Mouse (Mus musculus): ENCODE measurements around the gene Snx32.
"Not testable (repeated sequence)": the region's sequence is repeated elsewhere in the genome, so short reads cannot be mapped to it uniquely, and the experiment has no call there.

The Snx32 gene

DNA sequence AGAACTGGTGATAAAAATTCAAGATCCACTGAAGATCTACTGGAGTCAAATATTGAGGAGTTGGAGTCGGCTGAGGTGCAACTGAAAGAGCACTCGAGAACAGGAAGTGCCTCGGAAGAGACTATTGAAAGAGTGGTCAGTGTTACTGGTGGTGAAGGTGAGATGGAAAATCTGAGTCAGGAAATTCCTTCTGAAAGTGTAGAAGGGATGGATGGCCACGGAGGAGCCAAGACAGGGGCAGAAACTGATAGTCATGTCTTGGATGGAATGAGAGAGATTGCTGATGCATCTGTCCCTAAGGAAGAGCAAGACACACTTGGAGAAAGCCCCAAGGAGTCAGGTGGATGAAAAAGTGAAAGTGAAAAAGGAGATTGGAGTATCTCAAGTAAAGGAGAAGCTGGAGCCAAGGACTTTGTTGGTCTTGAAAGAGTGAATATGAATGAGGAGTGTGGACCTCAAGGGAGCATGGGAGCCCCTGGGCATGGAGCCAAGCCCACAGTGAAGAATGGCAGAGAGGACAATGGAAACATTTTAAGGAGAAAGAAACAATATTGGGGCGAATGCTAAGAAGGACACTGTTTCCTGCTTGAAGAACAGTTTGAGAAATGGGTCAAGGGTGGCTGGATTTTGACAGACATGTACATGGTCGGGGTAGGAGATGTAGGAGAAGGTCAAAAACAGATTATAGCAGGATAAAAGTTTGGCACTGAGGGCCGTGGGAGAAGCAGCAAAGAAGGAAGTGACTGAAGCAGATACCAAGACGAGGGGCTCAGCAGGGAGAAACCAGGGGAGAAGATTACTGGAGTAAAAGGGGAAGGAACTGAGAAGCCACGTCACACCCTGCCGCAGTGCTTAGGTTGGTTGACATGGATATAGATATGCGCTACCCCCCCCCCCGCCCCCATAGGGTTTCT, 2.0 kb upstream of the Snx32 start:
- DNase-seq (ENCODE audit: low spot score in 2 of 2), result peak; percentile 21 to 32

GRCm38 (mm10) chr19:5511074-5511632, 815 bp upstream of the Snx32 start:
- no peak for DNase-seq (ENCODE audit: low spot score in 2 of 2)

DNA sequence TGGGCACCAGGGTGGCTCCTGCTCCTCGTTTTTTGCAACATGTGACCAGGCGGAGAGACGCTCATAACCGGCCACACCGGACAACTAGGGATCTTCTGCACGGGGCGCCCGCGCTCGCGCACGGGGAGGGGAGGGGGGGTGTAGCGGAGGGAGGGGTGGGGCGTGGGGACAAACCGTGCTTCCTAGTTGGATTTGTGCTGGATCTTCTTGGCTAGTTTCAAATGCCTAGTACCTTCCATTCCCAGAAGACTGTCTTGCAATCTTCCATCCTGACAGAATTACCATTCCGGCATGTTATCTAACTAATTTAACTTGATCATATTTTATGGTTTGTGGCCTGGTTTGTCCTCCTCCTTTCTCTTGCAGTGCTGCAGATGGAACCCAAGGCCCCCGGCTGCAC, 6.7 kb downstream of the Snx32 start, which contains the start of gene 1700020D05Rik:
1700020D05Rik (minus strand) TSS at position 101 of the 400 bp plus-strand sequence.
- DNase-seq (ENCODE audit: low spot score in 2 of 2), result no peak

DNA sequence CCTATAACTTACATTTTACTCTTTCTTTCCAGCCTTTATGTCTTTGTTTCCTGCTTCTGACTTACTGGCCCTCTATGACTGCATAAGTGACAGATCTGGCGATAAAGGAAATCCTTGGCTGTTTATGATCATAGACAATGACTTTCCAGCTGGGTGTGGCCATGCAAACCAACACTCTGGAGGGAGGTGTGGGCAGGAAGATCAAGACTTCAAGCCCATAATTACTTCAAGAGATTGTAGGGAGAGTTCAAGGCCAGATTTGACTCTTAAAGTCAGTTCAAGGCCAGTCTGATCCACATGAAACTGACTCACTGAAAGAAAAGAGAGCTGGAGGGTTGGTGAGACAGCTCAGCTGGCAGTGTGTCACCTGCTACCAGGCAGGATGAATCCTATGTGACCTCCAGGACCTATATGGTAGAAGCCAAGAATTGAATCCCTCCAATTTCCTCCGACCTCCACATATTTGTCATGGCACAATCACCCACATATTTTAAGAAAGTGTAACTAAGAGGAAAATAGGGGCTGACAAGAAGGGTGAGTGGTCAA, 9.9 kb downstream of the Snx32 start:
- DNase-seq (ENCODE audit: low spot score in 2 of 2), result no peak

- DNase-seq (ENCODE audit: low spot score in 2 of 2), result no peak
These were observed 14.3 kb downstream of the Snx32 start for GRCm38 (mm10) chr19:5496052-5496370.

DNA sequence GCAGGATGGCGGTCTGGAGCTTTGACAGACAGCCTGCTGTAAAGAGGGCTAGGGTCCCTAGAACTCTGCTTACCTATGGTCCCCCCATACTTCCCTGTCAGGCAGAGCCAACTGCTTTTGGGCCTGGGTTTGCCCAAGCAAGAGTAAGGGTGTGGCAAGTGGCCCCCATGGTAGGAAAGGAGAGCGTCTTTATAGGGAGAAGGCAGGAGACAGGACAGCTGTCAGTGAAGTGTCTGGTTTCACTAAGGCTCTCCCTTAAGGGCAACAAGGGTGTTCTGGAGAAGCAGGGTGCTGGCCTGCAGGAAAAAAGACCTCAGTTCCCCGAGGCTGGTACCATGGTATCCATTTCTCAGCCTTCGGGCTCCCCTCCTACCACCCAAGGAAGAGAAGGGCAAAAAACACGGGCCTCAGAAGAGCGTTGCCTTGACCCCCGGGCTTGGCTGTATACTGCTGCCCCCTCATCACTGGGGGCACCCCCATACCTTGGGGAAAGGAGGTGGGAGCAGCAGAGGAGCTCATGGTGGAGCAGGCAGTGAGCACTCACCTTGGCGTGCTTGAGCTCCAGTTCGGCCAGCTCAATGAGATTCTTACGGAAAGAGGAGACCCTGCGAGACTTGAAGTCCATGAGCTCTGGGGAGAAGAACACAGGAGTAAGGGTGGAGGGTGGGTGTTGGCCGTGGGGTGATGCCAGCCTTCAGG, 14.8 kb downstream of the Snx32 start:
- no peak for DNase-seq (ENCODE audit: low spot score in 2 of 2)

DNA sequence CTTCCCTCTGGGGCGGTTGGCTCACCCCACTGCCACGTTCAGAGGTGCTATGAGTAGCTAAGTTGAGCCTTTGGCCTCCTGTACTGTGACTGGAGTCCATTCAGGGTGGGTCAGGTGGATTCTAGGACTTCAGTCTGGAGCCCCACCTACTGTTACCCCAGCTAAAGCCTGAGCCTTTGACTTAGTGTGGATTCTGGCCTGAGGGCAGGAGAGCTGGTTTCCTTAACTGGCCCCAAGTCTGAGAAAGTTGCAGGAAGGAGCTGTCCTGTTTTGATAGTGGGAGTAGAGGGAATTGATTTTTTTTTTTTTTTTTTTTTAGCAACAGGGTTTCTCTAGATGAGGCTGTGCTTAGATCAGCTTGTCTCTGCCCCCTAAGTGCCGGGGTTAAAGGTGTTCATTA, 16.0 kb downstream of the Snx32 start:
- DNase-seq (ENCODE audit: low spot score in 2 of 2), result no peak

- peak in 1 of 2 experiments; percentile 26 for DNase-seq (ENCODE audit: low spot score in 2 of 2)
These were observed 17.0 kb downstream of the Snx32 start for GRCm38 (mm10) chr19:5493301-5493721.

DNA sequence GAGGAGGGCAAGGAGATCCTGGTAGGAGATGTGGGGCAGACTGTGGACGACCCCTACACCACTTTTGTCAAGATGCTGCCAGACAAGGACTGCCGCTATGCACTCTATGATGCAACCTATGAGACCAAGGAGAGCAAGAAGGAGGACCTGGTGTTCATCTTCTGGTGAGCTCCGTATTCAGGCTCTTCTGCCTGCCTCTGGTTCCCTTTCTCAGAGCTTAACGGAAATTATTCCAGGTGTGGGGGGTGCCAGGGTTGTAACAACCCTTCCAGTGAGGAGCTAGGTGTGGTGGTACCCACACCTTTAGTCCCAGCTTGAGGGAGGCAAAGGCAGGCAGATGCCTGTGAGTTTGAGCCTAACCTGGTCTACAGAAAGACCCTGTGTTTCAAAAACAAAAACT, 17.7 kb downstream of the Snx32 start:
- no peak for DNase-seq (ENCODE audit: low spot score in 2 of 2)

GRCm38 (mm10) chr19:5490898-5491708, 19.2 kb downstream of the Snx32 start:
- peak; percentile 91 for DNase-seq (ENCODE audit: low spot score in 2 of 2)

DNA sequence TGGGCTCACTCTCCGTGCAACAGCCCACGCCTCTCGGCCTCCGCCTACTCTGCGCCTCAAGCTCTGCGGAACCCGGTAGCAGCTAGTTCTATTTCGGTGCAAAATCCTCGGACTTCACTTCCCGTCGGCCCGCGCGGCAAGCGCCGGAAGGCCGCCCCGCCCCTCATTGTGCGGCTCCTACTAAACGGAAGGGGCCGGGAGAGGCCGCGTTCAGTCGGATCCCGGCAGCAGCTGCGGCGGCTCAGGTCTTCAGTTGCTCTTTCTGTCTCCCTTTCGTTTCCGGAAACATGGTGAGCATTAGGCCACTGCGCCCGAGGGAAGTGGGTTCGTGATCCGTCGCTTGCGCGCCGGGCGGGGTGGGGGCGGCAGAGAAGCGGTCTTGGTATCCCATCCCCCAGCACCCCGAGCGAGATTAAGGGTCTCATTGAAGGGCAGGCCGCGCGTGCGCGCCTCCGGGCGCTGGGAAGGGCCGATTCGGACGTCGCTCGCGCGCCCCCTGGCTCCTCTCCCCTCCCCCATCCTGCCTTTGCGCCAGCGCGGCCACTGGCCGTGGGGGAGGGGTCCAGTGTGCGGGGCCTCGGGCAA, 19.9 kb downstream of the Snx32 start, which contains the start of gene Cfl1:
Cfl1 (plus strand) TSS at position 143 of the 585 bp plus-strand sequence.
- DNase-seq (ENCODE audit: low spot score in 2 of 2), result peak; percentile 88 to 93

DNA sequence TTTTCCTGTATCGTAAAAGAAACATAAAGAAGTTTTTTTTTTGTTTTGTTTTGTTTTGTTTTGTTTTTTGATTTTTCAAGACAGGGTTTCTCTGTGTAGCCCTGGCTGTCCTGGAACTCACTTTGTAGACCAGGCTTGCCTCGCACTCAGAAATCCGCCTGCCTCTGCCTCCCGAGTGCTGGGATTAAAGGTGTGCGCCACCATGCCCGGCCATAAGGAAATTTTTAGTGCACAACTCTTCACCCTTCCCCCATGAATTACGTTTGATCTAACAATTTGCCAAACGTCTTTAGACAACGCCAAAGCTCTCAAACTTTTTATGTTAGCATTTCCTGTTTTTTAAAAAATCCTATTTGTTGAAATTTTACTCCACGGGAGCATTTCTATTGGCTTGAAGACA, 20.6 kb downstream of the Snx32 start:
- not testable (repeated sequence) for DNase-seq (ENCODE audit: low spot score in 2 of 2)

DNA sequence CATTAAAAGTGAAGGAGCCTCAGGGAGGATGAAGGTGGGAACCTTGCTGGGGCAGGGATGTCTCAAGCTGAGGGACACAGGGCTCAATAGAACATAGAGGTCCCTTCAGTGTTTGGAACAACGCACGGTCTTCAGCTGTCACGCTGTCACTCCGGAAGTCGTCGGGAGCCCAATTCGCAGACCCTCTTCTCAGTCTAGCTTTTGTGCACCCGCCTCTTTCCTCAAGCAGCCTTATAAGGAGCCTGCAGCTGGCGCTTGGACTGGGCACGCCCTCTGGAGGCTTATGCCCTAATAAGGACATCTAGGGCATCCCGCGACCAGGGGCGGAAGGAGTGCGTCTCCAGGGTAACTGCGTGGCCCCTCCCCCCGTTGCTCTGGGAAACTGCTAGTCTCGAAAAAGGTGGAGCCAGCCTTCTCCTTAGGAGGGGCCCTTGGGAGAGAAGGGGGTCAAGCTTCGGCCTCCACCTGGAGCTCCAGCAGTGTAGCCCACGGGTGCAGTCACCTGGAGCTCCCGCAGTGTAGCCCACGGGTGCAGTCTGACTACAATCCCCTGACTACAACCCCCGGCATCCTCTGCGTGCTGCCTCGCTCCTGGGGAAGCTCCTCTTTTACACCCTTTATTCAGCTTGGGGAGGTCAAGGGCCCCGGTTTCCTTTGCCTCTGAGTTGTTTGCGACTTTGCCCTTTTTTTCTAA, 21.3 kb downstream of the Snx32 start:
- DNase-seq (ENCODE audit: low spot score in 2 of 2), result peak; percentile 92 to 94

GRCm38 (mm10) chr19:5487768-5488550, 22.4 kb downstream of the Snx32 start, which contains the start of gene Mus81:
TSS of gene Mus81 (minus strand) at chr19:5488402.
- peak; percentile 97 for DNase-seq (ENCODE audit: low spot score in 2 of 2)

GRCm38 (mm10) chr19:5486771-5487170, 23.6 kb downstream of the Snx32 start:
- no peak for DNase-seq (ENCODE audit: low spot score in 2 of 2)

GRCm38 (mm10) chr19:5486286-5486685, 24.1 kb downstream of the Snx32 start:
- DNase-seq (ENCODE audit: low spot score in 2 of 2), result no peak

DNA sequence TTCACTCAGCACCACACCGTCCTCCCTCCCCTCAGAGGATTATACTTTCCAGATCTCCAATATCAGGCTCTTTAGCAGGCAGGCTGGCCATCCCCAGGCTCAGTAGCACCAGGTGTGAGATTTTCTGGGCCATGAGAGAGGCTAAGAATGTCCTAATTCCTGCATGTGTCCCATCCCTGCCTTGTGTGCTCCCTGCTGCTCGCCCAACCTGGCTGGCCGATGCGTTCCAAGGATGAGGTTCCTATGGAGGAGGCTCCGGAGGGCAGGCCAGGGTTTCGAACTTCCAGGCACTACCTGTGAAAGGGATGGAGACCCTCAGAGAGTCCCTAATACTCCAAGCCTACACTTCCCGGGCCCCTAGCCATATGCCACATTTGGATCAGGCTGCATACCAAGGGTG, 24.5 kb downstream of the Snx32 start:
- DNase-seq (ENCODE audit: low spot score in 2 of 2), result no peak

GRCm38 (mm10) chr19:5485371-5485770, 25.0 kb downstream of the Snx32 start:
- DNase-seq (ENCODE audit: low spot score in 2 of 2), result no peak

GRCm38 (mm10) chr19:5484496-5484895, 25.8 kb downstream of the Snx32 start:
- no peak for DNase-seq (ENCODE audit: low spot score in 2 of 2)
